Mouse (Mus musculus) kidney, postnatal 36 days (tissue): ENCODE measurements around the gene Scn8a.
A peak's percentile ranks its signal among the peaks of the same experiment; 100 is the strongest.

ENCODE experiments used
- DNase-seq, 2 experiments: peaks; one replicate each; pipeline ENCODE4 v3.0.0; 2021 to 2022; ENCODE audit warnings: mixed read lengths in 2 of 2

Gene Scn8a

DNA sequence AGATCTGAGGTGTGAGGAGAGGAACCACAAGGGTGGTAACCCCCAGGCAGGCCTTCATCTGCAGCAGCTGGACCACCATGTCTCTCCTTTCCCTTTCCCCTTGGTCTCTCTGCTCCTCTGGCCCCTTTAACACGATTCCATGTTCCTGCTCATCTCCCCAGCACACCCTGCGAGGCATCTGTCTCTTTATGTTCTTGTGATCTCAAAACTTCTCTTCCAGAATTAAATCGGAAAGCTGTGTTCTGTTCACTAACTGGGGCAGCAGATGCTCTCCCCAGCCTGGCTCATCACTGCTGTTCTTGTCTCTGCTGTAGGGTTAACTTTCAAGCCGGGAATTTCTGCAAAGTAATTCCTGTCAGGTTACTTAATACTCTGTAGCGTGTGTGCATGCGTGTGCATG, 91.3 kb downstream of the Scn8a start:
- DNase-seq = no peak

DNA sequence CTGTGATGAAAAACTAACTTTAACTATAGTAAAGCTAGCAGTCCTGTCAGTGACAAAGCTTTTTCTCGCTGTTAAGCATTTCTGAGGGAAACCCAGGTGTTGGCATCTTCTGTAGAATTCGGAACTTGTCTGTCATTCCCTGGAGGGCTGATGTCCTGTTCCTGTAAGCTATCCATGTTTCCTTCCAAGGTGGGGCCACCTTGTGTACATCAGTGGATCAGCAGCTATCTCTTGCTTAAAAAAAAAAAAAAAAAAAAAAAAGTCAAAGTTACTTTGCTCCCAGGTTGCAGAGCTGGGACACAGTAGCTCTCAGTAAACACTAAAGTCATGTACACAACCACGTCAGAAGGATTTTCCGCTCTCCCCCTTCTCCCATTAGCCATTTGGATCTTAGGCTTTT, 91.9 kb downstream of the Scn8a start:
- DNase-seq = peak in 1 of 2 experiments; percentile 7

DNA sequence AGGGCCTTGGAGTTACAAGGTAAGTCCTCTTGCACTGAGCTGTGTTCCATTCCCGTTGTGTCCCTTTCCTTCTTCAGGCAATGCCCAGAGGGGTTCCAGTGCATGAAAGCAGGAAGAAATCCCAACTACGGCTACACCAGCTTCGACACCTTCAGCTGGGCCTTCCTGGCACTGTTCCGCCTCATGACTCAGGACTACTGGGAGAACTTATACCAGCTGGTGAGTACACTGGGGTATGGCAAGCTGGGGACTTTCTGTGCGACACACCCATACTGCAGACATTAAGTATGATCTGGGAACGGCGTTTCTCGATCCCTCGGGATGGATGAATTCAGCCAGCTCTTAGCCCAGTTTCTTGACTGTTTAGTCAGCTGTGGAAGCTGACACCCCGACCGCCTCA, 101.8 kb downstream of the Scn8a start:
- DNase-seq = no peak

DNA sequence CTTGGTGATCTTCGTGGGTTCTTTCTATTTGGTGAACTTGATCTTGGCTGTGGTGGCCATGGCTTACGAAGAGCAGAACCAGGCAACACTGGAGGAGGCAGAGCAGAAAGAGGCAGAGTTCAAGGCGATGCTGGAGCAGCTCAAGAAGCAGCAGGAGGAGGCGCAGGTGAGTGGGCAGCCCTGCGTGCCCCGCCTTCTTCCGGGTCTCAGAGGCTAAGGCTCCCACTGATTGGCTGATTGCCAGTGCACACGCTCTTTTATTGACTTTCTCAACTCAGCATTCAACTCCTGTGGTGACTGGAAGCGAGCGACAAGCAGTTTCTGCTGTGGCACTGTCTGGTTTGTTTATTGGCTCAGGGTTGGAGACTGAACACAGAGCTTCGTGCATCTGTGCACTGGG, 103.1 kb downstream of the Scn8a start:
- DNase-seq = peak in 1 of 2 experiments; percentile 14

DNA sequence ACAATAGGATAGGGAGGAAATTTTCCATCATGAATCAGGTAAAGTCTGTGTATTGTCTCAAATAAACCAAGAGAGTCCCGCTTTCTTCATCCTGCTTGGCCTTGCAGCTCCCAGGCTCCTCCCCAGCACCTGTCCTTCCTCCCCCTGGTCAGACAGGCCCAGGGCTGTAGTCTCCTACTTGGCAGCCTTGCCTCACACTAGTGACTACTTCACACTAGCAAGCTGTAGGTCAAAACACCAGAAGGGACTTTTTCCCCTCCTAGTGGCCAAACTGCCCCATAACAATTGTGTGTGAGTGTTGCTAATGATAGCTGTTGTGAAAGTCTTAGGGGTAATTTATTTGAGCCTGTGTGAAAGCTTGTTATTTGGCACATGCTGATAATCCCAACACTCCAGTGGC, 105.0 kb downstream of the Scn8a start:
- DNase-seq = peak; percentile 1 to 24

DNA sequence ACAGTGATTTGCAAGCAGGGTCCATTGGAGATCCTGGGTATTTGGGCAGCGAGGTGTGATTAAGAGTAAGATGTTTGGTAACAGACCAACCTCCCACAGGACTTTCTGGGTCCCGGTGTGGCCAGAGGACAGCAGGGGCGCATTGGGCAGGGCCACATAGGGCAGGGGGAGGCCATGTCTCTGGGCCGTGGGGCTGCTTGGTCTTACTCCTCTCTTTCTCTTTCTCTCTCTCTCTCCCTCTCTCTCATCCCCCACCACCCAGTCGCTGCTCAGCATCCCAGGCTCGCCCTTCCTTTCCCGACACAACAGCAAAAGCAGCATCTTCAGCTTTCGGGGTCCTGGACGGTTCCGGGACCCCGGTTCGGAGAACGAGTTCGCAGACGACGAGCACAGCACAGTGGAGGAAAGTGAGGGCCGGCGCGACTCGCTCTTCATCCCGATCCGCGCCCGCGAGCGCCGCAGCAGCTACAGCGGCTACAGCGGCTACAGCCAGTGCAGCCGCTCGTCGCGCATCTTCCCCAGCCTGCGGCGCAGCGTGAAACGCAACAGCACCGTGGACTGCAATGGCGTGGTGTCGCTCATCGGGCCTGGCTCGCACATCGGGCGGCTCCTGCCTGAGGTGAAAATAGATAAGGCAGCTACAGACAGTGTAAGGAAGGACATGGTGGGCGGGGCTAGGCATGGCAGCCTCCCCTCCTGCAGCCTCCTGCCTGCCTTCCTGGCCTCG, 113.9 kb downstream of the Scn8a start:
- DNase-seq = peak in 1 of 2 experiments; percentile 69

DNA sequence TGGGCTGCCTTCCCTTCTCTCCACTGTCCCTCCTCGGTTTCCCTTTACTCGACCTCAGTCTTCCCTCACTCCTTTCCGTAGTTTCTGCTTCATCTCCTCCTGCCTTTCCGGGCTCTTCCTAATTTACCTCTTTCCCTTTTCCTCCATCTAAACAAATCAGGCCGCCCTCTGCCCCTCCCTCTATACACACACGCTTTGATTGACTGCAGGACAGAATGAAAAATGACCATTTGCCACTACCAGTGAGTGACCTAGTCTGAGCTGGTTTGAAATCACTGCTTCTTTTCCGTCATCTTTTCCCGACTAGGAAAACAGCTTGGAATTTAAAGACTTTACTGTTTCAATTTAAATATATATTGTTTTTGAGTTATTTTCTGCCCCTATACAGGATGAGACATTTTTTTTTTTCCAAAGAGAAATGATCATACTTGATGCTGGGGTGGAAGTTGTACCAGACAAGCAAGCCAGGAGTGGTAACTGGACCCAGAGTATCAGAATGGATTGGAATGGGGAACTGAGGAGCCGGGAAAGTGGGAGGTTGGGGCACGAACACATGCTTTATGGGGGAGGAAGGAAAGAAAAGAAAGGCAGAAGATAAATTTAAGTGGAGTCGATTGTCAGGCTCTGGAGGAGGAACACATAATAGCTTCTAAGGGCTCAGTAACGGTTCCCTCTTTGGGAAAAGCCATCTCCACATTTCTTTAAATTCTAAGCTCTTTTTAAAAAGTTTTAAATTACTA, 114.7 kb downstream of the Scn8a start:
- DNase-seq = no peak

DNA sequence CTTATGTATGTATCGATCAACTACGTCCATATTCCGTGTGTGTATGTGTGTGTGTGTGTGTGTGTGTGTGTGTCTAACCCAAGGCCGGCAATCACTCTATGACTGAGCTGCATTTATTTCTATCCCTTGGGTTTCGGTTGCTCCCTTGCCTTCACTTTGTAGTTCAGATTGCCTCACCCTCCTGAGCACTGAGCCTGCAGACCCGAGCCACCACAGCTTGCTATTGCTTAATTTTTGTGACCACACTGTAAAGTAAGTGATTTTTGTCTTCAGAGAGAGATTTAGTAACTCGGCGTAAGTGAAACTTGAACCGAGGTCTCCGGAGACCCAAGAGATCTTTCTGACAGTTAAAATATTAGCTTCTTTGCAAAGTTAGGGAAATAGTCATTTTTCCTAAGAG, 116.8 kb downstream of the Scn8a start:
- DNase-seq = no peak

DNA sequence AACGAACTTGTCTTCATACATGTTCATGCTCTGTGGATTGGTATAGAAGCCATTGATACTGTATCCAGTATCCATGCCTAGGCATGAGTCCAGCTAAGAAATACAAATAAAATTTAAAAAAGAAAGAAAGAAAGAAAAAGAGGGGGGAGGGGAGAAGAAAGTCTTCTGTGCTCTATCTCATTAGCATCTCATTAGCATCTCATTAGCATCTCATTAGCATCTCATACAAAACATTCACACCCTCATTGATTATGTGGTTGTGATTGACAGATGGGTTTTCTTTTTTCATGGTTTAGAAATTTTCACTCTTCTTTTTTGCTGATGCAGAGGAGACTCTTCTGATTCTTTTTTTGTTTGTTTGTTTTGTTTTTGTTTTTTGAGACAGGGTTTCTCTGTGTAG, 117.4 kb downstream of the Scn8a start:
- no peak for DNase-seq

DNA sequence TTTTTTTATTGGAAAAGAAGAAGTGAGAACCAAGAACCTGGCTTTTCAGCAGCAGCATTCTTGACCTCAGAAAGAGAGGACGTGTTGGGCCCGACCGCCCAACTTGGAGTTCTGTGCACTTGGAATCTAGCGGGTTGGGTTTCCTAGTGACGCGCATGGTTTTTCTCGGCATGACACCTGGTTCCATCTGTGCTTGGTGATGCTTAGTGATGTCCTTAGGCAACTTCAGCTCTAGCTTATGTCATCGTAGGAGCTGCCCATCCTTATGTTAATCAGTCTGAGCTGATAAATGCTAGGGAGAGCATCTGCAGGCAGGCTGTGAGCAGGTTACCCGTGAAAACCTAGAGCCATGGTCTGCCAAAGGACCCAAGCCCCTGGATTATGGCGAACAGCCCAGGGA, 120.6 kb downstream of the Scn8a start:
- DNase-seq = no peak

DNA sequence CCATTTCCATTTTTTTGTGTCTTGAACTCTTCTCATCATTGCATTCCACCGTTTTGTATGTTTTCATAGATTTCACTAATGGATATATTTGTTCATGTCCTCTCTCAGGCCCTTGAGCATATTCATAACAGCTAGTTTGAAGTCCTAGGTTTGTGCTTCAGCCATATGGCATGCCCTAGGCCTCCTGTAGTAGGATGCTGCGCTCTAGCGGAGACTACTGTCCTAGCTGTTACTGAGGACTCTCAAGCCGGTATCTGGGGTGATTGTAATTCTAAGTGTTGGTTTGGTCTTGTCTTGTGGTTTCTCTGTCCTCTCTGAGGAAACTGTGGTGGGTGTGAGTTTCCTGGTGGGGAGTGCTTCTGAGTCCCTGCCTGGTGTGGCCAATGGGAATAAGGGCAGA, 127.4 kb downstream of the Scn8a start:
- DNase-seq = peak; percentile 17 to 62

DNA sequence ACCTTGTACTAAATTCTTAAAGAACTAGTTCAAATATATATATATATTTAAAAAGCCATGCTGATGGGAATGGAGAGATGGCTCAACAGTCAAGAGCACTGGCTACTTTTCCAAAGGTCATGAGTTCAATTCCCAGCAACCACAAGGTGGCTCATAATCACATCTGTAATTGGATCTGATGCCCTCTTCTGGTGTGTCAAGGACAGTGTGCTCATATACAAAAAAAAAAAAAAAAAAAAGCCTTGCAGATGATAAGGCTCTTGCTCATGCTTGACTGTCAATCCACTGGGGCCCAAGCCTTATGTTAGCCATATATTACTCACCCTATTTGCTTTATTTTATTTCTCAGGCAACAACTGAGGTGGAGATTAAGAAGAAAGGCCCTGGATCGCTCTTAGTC, 132.0 kb downstream of the Scn8a start:
- DNase-seq = no peak

DNA sequence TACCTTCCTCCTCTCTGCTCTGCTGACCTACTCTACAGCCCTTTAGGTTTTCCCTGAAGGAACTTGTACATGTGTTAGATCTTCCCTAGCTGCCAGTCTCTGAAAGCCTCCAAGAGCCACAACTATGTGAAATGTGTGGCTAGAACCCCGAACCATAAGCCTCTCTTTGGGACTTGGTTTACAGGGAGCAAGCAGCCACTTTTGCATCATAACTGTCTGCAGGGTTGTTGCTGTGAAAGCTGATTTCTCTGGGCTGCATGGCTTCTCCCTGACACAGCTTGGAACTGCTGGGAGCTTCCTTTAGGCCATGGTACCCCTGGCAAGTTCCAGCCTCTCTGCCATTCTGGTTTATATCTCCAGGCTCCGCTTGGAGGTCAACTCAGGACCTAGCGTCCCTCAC, 132.8 kb downstream of the Scn8a start:
- no peak for DNase-seq

DNA sequence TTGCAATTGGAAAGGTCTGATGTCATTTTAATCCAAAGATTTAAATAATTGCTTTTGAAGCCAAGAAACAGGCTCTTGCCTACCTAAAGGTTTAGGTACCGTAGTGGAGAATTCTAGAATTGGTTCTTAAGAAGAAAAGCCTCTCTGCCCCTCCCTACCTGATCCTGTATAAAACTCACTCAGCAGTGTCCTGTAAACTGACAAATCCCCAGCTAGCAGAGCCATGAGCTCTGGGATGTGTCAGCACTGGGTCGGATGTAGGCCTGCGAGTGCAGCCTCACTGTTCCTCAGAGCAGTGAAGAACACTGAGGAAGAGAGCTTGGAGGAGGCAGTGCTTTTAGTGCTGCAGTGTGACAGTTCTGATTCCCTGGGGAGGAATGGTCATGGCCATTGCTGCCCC, 134.9 kb downstream of the Scn8a start:
- DNase-seq = no peak

DNA sequence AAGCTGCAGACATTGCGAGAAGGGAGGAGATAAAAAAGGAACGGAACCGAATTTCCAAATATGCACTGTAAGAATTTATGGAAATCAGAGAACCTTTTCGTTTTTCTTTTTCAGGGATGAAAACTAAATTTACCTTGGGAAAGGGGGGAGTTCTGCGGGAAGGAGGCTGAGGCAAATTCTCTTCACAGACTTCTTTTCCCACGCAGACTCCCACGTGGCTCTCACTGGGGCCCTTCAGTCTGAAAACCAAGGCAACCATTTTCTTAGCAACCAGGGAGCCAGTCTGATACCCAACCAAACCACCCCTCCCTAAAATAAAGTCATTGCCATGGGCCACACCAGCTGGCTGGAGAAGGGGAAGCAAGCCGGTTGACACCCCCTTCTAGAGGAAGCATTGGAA, 136.1 kb downstream of the Scn8a start:
- no peak for DNase-seq

DNA sequence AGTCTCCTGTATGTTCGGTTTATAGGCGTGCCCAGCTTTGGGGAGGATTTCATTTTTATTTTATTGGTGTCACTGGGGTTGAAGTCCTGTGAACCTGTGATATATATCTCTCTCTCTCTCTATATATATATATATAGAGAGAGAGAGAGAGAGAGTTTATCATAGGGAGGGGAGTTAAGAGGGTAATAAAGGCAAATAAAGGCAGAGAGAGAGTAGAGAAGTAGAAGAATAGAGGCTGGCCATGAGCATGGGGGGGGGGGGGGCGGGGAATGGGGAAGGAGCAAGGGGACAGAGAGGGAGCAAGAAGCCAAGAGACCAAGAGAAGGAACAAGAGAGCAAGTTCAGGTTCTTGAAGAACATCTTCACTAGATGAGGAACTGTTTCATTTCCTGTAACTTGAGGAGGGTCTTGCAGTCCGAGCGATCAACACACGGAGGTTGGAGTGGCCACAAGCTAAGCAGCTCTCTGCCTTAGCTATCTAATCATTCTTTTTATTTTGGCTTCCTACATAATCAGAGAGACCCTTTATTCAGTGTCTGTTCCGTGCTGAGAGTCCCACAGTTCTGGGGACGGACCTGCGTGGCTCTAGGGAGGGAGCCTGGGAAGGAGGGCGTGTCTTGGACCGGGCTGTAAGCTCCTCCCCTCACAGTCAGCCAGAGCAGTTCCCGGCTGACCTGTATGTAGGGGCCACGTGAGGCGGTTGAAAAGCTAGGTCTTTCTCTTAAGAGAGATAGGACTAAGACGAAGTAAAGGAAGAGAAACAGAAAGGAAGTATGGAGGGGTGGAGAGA, 136.8 kb downstream of the Scn8a start:
- DNase-seq = peak; percentile 67 to 75

DNA sequence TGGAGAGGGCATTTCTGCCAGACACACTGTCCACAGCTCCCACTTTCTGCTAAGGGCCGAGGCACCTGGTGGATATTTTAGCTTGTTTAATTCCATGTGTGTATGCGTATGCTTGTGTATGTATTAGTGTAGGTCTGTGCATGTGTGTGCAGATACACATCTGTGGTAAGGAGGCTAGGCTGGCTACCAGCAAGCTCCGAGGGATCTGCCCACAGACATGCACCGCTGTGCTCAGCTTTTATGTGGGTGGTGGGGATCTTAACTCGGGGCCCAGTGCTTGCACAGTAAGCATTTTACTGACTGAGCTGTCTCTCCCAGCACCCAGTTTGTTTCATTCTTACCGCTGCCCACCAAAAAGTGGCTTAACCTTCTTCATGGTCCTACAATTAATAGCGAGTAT, 137.6 kb downstream of the Scn8a start:
- no peak for DNase-seq

DNA sequence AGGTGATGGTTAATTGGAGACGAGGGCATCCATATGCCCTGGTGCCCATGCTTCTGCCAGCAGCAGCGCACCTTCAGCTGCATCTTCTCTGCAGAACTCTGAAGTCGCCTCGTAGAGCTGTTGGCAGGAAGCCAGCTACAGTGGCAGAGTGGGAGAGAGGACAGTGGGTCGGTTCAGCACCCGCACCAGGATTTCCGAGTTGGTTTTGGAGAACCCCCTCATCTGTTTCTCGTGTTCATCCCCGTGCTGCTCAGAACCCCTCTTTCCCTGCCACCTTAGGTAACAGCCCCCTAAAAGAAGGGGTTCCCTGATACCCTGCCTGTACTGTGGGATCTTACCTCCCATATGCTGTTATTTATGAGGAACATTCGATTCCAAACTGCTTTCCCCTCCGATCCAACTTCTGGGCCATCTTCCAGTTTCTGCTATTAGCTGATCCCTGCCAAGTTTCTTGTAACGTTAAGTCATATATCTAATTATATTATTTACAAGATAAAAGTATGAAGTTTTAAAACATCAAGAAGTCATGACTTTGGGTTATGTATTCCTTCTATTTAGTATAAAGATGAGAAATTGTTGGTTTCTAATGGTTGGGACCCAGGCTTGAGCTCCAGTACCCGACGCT, 138.8 kb downstream of the Scn8a start:
- no peak for DNase-seq

DNA sequence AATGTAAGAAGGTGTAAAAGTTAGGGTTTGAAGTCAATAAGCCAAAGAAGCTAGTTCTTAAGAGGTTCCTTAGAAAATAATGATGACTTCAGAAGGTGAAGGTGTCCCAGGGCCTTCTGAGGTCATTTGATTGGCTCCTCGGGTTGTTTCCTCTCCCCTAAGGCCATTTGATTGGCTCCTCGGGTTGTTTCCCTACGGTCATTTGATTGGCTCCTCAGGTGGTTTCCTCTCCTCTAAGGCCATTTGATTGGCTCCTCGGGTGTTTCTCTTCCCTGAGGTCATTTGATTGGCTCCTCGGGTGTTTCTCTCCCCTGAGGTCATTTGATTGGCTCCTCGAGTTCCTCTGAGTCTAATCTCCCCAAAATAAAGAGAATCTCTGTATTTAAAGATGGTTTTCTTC, 141.7 kb downstream of the Scn8a start:
- no peak for DNase-seq

DNA sequence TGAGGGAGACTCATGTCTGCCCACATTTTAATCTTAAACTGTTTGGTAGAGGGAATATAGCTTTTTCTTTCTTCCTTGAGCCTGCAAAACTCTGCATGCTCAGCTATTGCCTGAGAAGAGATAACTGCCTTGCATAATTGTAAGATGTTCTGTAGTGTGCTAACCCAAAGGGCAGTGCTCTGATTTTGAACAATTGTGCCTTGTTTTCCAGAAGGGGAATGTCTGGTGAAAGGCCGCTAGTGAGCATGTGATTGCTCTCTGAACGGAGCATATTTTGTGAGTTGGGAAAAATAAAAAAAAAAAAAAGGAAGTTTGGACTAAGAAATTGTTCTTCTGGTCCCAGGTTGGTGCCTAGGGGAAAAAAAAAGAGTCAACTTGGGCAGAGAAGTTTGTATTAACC, 159.3 kb downstream of the Scn8a start:
- no peak for DNase-seq

DNA sequence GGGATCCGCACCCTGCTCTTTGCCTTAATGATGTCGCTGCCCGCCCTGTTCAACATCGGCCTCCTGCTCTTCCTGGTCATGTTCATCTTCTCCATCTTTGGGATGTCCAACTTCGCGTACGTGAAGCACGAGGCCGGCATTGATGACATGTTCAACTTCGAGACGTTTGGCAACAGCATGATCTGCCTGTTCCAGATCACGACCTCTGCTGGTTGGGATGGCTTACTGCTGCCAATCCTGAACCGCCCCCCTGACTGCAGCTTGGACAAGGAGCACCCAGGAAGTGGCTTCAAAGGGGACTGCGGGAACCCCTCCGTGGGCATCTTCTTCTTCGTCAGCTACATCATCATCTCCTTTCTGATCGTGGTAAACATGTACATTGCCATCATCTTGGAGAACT, 170.0 kb downstream of the Scn8a start:
- peak in 1 of 2 experiments; percentile 48 for DNase-seq

DNA sequence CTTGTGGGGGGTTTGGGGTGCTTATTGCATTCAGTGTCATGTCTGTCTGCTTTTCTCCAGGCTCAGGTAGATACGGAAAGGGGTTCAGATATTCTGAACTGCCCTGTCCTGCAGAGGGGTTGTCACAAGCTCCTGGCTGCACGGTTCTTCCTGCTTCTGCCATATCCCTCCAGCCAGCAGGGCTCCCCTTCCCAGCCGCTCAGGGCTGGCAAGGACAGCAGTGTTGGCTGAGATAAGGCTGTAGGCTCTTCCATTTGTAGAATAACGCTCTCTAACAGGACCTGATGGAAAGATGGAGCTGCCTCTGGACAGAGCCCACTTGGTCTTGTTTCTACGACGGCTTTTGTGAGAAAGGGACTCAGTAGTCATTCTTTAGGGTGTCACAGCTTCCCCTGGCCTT, 172.3 kb downstream of the Scn8a start:
- no peak for DNase-seq

DNA sequence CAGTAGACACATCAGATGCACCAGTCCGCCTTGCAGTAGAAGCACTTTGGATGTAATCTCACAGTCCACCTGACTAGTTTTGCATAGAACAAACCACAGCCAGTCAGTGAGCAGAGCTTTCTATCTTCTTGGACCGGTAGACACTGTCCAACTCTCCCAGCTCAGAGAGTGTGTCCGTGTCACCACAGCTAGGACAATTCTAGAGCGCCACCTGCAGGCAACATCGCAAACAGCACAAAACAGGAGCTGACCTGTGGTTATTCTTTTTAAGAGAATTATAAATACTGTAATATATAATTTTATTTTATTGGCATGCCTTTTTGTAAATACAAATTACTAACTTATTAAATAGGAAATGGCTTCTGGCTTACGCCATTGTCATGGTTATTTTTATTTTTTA, 173.0 kb downstream of the Scn8a start:
- DNase-seq = peak; percentile 60 to 86
